Mouse (Mus musculus): ENCODE measurements around the gene Frmd4b. TPM values are rescaled to one million over a fixed set of nuclear protein-coding genes. Genes with fewer than 3 reads are reported as not detected.

The Frmd4b gene
- polyA plus RNA-seq, 1 experiment, result 22.3 TPM

DNA sequence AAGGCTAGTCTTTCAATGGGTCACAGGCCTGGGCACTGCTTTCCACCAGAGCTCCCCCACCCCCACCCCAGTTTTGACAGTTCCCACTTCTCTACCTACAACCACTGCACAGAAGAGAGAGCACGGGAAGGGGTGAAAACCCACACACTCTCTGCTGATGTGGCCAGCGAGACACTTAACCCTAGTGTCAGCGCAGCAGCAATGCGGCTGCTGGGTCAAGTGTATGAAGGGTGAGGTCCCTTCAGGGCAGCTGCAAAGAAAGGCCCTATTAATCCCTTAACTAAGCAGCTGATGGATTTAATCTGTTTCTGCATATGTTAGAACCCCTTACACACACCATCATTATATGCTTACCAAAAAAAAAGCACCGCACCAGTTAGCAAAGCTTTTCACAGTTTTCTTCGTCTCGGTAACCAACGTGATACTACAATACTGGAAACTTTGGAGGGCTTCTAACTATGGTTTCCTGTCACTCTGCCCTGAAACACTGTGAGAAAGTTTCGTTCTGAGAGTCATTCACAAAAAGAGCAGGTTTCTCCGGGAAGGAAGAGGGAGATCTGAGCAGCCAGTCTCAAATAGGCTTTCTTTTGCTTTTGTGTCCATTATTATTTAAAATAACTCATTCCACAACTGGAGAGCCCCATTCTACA, 264.7 kb downstream of the Frmd4b start:
- WGBS, result 51% methylated on average over 10 of the region's 10 CpGs
- DNase-seq, result no peak
- peaks cover 16% of the 10 kb centered on the region for H3K4me1 ChIP-seq (ENCODE audit: control insufficient read depth, insufficient read depth, low read length)
- H3K4me3 ChIP-seq (replicated peaks; ENCODE audit: extremely low read depth, low read depth, low read length), result no peak overlapping the region
- no peak for TF ChIP-seq CTCF (IDR thresholded peaks at IDR 0.05; ENCODE audit: insufficient read depth, low read length)
- TF ChIP-seq POLR2A (IDR thresholded peaks at IDR 0.05; ENCODE audit: borderline replicate concordance, extremely low read depth, low read depth, low read length), result no peak

DNA sequence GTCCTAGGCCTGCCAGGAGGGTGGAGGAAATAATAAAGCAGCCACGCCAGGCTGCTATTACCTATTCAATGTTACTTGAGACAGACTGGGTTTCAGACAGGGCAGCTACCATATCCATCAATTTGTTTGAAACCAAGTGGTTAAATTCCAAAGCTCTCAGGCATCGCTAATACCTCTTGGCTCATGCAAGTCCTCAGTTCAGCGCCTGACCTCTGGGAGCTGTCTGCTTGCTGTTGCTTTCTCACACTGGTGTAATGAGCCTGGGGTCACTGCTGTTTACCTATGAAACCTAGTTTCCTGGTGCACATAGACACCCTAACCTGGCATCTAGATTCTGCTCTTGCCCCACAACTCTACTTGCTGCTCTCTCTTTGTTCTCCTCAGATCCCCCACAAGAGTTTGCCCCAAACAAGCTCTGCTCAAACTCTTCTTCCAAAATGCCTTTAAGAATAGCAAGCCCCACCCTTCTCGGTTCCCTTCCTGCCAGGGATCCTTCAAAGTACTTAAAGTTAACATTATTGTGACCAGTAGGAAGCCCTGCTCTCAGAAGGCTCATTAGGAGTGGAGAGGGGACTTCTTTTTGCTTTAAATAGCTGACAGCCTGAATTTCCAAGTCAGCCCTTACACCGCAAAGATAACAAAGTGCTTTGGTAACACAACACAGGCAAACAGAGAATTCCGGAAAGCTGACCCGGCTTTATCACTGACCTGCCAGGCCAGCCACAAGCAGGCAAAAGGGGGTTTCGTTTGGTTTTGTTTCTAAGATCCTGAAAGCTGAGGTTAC, 267.8 kb downstream of the Frmd4b start:
- H3K4me1 ChIP-seq (ENCODE audit: control insufficient read depth, insufficient read depth, low read length), result peaks cover 6% of the 10 kb centered on the region
- H3K4me3 ChIP-seq (replicated peaks; ENCODE audit: extremely low read depth, low read depth, low read length), result no peak overlapping the region
- WGBS, result 37% methylated on average over 8 of the region's 8 CpGs
- no peak for DNase-seq
- no peak for TF ChIP-seq POLR2A (IDR thresholded peaks at IDR 0.05; ENCODE audit: borderline replicate concordance, extremely low read depth, low read depth, low read length)
- no peak for TF ChIP-seq CTCF (IDR thresholded peaks at IDR 0.05; ENCODE audit: insufficient read depth, low read length)

DNA sequence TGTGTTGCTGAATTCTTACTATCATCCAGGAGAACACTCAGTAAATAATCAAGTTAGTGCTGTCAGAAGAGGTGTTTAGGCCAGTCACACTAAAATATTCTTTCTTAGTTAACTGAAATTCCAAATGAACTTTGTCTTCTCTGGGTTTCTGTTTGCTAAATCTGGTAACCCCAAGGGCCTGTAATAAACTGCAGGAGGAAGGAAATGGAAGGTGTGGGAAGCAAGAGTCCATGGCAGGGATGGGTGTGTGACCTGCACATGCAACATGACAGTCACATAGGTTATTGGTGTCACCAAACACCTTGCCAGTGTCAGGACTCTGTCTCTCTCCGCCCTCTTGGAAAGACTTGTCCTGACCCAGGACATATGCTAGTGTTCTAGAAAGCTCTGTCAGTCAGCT, 270.4 kb downstream of the Frmd4b start:
- H3K4me3 ChIP-seq (replicated peaks; ENCODE audit: extremely low read depth, low read depth, low read length), result no peak overlapping the region
- DNase-seq, result no peak
- TF ChIP-seq CTCF (IDR thresholded peaks at IDR 0.05; ENCODE audit: insufficient read depth, low read length) (no peak), POLR2A (IDR thresholded peaks at IDR 0.05; ENCODE audit: borderline replicate concordance, extremely low read depth, low read depth, low read length) (no peak)
- peaks cover 3% of the 10 kb centered on the region for H3K4me1 ChIP-seq (ENCODE audit: control insufficient read depth, insufficient read depth, low read length)
- WGBS, result 73% methylated on average over 1 of the region's 1 CpGs

DNA sequence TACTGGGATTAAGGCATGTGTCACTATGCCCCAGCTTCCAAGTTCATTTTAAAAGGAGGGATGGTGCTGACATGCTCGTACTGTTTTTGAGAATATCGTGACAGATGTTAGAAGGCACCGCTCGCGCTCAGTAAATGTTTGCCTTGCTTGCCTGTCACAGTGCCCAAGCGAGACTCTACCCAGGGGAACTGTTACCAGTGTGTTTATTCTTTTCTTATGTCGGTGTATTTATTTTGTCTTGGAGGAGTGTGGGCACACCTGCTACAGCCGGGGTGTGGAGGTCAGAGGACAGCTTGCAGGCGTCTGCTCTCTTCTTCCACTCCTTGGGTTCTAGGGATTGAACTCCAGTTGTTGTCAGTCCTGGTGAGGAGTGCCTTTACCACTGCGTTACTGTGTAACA, 270.8 kb downstream of the Frmd4b start:
- peaks cover 3% of the 10 kb centered on the region for H3K4me1 ChIP-seq (ENCODE audit: control insufficient read depth, insufficient read depth, low read length)
- DNase-seq, result no peak
- no peak overlapping the region for H3K4me3 ChIP-seq (replicated peaks; ENCODE audit: extremely low read depth, low read depth, low read length)
- TF ChIP-seq CTCF (IDR thresholded peaks at IDR 0.05; ENCODE audit: insufficient read depth, low read length), result no peak
- no peak for TF ChIP-seq POLR2A (IDR thresholded peaks at IDR 0.05; ENCODE audit: borderline replicate concordance, extremely low read depth, low read depth, low read length)
- 53% methylated on average over 10 of the region's 10 CpGs for WGBS

DNA sequence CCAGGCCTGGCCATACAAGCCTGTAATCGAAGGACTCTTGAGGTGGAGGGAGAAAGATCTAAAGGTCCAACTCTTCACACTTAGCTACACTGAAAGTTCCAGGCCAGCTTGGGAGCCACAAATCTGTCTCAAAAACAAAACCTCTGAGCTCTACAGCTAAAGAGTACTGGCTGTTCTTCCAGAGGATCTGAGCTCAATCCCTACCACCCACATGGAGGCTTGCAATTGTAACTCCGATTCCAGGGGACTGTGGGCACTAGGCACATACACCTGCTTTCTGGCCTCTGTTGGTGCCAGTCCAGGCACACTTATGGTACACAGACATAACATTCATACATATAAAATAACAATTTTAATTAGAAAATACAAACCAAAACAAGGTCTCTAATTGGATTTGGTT, 271.4 kb downstream of the Frmd4b start:
- no peak for DNase-seq
- WGBS, result 91% methylated on average over 2 of the region's 2 CpGs
- H3K4me3 ChIP-seq (replicated peaks; ENCODE audit: extremely low read depth, low read depth, low read length), result no peak overlapping the region
- H3K4me1 ChIP-seq (ENCODE audit: control insufficient read depth, insufficient read depth, low read length), result peaks cover 3% of the 10 kb centered on the region
- TF ChIP-seq POLR2A (IDR thresholded peaks at IDR 0.05; ENCODE audit: borderline replicate concordance, extremely low read depth, low read depth, low read length), result no peak
- no peak for TF ChIP-seq CTCF (IDR thresholded peaks at IDR 0.05; ENCODE audit: insufficient read depth, low read length)

DNA sequence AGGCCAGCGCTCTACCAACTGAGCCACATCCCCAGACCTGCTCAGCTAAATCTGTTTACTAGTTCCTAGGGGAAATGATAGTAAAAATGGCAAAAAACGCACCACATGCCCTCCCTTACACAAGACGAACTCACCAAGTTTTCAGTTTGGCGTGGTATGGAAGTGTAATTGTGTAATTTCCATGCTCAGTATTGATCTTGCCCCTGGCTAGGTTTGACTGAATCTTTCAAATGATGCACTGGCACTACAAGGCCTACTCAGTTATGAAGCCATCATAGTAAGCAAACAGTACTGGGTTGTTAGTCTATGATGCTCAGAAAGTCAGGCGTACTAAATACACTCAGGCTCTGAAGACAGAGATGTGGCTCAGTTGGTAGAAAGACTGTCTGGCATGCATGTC, 275.2 kb downstream of the Frmd4b start:
- H3K4me1 ChIP-seq (ENCODE audit: control insufficient read depth, insufficient read depth, low read length), result no peaks in the 10 kb centered on the region
- H3K4me3 ChIP-seq (replicated peaks; ENCODE audit: extremely low read depth, low read depth, low read length), result no peak overlapping the region
- 89% methylated on average over 5 of the region's 5 CpGs for WGBS
- TF ChIP-seq POLR2A (IDR thresholded peaks at IDR 0.05; ENCODE audit: borderline replicate concordance, extremely low read depth, low read depth, low read length) (no peak), CTCF (IDR thresholded peaks at IDR 0.05; ENCODE audit: insufficient read depth, low read length) (no peak)
- no peak for DNase-seq

DNA sequence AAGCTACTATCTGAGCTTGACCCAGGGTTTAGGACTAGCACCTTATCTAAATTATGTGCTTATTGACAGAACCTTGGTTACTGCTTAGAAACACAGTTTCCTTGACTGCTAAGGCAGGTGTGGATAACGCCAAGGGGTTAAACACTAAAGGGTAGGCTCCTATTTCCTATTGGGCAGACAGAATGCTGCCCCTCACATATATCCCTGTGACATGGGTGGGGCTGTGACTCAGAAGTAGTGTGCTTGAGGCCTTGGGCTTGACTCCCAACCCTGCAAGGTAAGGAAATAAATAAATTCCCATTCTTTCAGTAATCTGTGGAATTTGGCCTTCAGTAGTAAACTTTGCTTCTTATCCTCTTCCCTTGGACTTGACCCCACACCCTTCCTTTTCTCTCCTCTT, 275.7 kb downstream of the Frmd4b start:
- DNase-seq, result no peak
- TF ChIP-seq CTCF (IDR thresholded peaks at IDR 0.05; ENCODE audit: insufficient read depth, low read length) (no peak), POLR2A (IDR thresholded peaks at IDR 0.05; ENCODE audit: borderline replicate concordance, extremely low read depth, low read depth, low read length) (no peak)
- WGBS, result 69% methylated on average over 1 of the region's 1 CpGs
- no peak overlapping the region for H3K4me3 ChIP-seq (replicated peaks; ENCODE audit: extremely low read depth, low read depth, low read length)
- no peaks in the 10 kb centered on the region for H3K4me1 ChIP-seq (ENCODE audit: control insufficient read depth, insufficient read depth, low read length)

DNA sequence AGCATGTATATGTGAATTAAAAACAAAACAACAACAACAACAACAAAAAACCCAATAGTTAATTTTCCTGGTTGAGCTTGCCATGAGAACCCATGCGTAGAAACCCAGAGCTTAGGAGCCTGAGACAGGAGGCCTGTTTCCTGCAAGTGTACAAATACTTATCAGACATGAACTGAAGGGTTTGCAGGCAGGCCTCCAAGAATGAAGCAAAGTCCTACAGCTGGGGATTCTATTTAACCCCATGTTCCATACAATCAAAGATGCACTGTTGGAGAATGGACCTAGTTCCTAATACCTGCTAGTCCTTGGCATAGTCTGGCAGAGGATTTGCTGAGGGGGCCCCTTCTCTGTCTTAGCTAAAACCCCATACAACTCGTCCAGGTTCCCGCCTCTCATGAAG, 276.2 kb downstream of the Frmd4b start:
- 74% methylated on average over 3 of the region's 3 CpGs for WGBS

DNA sequence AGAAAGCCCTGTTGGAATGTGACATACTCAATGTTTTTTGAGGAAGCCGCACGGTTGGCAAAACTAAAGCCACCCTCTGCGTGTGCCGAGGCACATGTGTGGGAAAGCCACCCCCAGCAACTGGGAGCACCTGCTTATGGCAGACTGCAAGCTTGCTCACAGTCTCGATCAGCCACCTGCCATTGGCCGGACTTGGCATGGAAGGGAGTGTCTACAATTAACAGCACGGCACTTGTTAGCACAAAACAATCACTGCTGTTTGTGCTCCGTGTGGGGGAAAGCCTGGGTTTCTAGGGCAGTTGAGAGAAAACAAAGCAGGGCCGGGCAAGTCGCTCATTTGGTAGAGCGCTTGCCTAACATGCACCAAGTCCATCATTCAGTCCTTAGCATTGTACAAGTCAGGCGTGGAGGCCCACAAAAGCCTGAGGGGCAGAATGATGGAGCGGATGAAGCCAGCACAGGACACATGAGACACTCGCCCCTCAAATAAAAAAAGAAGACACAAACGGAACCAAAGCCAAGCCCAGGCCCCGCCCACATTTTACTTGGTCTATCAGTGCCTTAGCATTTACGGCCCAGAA, 277.0 kb downstream of the Frmd4b start:
- no peak overlapping the region for H3K4me3 ChIP-seq (replicated peaks; ENCODE audit: extremely low read depth, low read depth, low read length)
- TF ChIP-seq CTCF (IDR thresholded peaks at IDR 0.05; ENCODE audit: insufficient read depth, low read length) (no peak), POLR2A (IDR thresholded peaks at IDR 0.05; ENCODE audit: borderline replicate concordance, extremely low read depth, low read depth, low read length) (no peak)
- no peak for DNase-seq
- WGBS, result 86% methylated on average over 17 of the region's 17 CpGs
- H3K4me1 ChIP-seq (ENCODE audit: control insufficient read depth, insufficient read depth, low read length), result no peaks in the 10 kb centered on the region

More for the DNA sequence above, 276.2 kb downstream of the Frmd4b start:
- no peak for DNase-seq
- Histone ChIP-seq H3K4me1 (ENCODE audit: control insufficient read depth, insufficient read depth, low read length) (no peaks in the 10 kb centered on the region), H3K4me3 (replicated peaks; ENCODE audit: extremely low read depth, low read depth, low read length) (no peak overlapping the region)
- TF ChIP-seq POLR2A (IDR thresholded peaks at IDR 0.05; ENCODE audit: borderline replicate concordance, extremely low read depth, low read depth, low read length) (no peak), CTCF (IDR thresholded peaks at IDR 0.05; ENCODE audit: insufficient read depth, low read length) (no peak)
